Mouse (Mus musculus) midbrain, embryonic 11.5 days (tissue): Measurements from ENCODE around the gene Thy1. TPM values are rescaled to one million over a fixed set of nuclear protein-coding genes. Genes with fewer than 3 reads are reported as not detected.

ENCODE experiments used
- ATAC-seq: fragments of 200-750 bp; cut with Nextera tagmentation; 2 replicates; pipeline ENCODE4 v1.8.0; 2017; ENCODE audit warnings: moderate TSS enrichment, moderate library complexity; ENCODE audit not compliant: low FRiP score
- DNase-seq: peaks from one replicate; pipeline ENCODE4 v3.0.0; 2015; ENCODE audit warnings: low spot score; ENCODE audit errors: missing footprints
- H3K27ac ChIP-seq: fragments of 300-500 bp; sonication (generic); 2 replicates; pipeline ENCODE4 v1.5.1; 2014; ENCODE audit warnings: low read depth, low read length
- H3K27me3 ChIP-seq: fragments of 300-500 bp; sonication (generic); 2 replicates; pipeline ENCODE4 v1.6.1; 2014; ENCODE audit warnings: mild to moderate bottlenecking, low read length, moderate library complexity, mixed read lengths; ENCODE audit not compliant: control insufficient read depth, insufficient read depth
- H3K36me3 ChIP-seq: fragments of 300-500 bp; sonication (generic); 2 replicates; pipeline ENCODE4 v1.6.1; 2014; ENCODE audit warnings: mild to moderate bottlenecking, low read length, moderate library complexity, mixed read lengths; ENCODE audit not compliant: control insufficient read depth, insufficient read depth
- H3K4me1 ChIP-seq: fragments of 300-500 bp; sonication (generic); 2 replicates; pipeline ENCODE4 v1.6.1; 2014; ENCODE audit warnings: low read length; ENCODE audit not compliant: control insufficient read depth, insufficient read depth
- H3K4me2 ChIP-seq: fragments of 300-500 bp; sonication (generic); 2 replicates; pipeline ENCODE4 v1.6.1; 2014; ENCODE audit warnings: mild to moderate bottlenecking, moderate library complexity
- H3K4me3 ChIP-seq: fragments of 300-500 bp; sonication (generic); 2 replicates; pipeline ENCODE4 v1.5.1; 2014; ENCODE audit warnings: low read depth, low read length
- H3K9ac ChIP-seq: fragments of 300-500 bp; sonication (generic); 2 replicates; pipeline ENCODE4 v1.6.1; 2014; ENCODE audit warnings: low read length
- H3K9me3 ChIP-seq: fragments of 300-500 bp; sonication (generic); 2 replicates; pipeline ENCODE4 v1.6.1; 2016; ENCODE audit warnings: low read length; ENCODE audit not compliant: control insufficient read depth
- WGBS: fragments of 180-500 bp; shearing (Covaris S2); extraction: QIAGEN DNeasy Blood & Tissue Kit; methylation state at CpG from one replicate; pipeline ENCODE4 v1.1.7; 2014; 5-methylcytosine and 5-hydroxymethylcytosine counted together
- polyA plus RNA-seq: library from polyadenylated mRNA; unstranded; fragments of >200 nt; fragmentation: Nextera tagmentation; extraction: Ambion mirVana; gene quantifications from 2 replicates; pipeline ENCODE4 v1.2.1, GENCODE M21; 2014

Thy1 gene
- polyA plus RNA-seq, 1 experiment from 2014 or later: not detected

GRCm38 (mm10) chr9:44070844-44071231 is 27.7 kb downstream of the Thy1 start:
- 52% methylated on average over 8 of the region's 8 CpGs for WGBS
- no peak for ATAC-seq
- H3K4me2 ChIP-seq: no peak overlapping the region
- H3K27ac ChIP-seq: no peak overlapping the region
- H3K36me3 ChIP-seq: no peaks in the 10 kb centered on the region
- no peaks in the 10 kb centered on the region for H3K9me3 ChIP-seq
- H3K4me3 ChIP-seq: no peak overlapping the region
- DNase-seq: peak; percentile 85
- peaks cover 33% of the 10 kb centered on the region for H3K4me1 ChIP-seq
- H3K27me3 ChIP-seq: no peaks in the 10 kb centered on the region
- H3K9ac ChIP-seq: no peak overlapping the region

GRCm38 (mm10) chr9:44071914-44072598 is 28.9 kb downstream of the Thy1 start:
- 18% methylated on average over 11 of the region's 11 CpGs for WGBS
- H3K4me3 ChIP-seq: no peak overlapping the region
- peak overlapping the region; percentile 46; the same call in 1 of the 2 replicates for H3K9ac ChIP-seq

GRCm38 (mm10) chr9:44072599-44072915 is 29.4 kb downstream of the Thy1 start:
- Histone ChIP-seq H3K36me3 (no peaks in the 10 kb centered on the region), H3K27ac (peak overlapping the region; percentile 67), H3K27me3 (no peaks in the 10 kb centered on the region), H3K4me1 (peaks cover 29% of the 10 kb centered on the region), H3K9me3 (no peaks in the 10 kb centered on the region), H3K4me2 (peak overlapping the region; percentile 14), H3K4me3 (no peak overlapping the region), H3K9ac (peak overlapping the region; percentile 46; the same call in 1 of the 2 replicates)
- 20% methylated on average over 4 of the region's 4 CpGs for WGBS
- peak; percentile 91 for DNase-seq
- ATAC-seq: peak; percentile 68

More at GRCm38 (mm10) chr9:44071914-44072598, 28.9 kb downstream of the Thy1 start:
- H3K36me3 ChIP-seq: no peaks in the 10 kb centered on the region
- no peaks in the 10 kb centered on the region for H3K27me3 ChIP-seq
- peaks cover 33% of the 10 kb centered on the region for H3K4me1 ChIP-seq
- peak overlapping the region; percentile 67 for H3K27ac ChIP-seq
- peak; percentile 94 for DNase-seq
- H3K4me2 ChIP-seq: peak overlapping the region; percentile 14
- ATAC-seq: peak; percentile 80
- no peaks in the 10 kb centered on the region for H3K9me3 ChIP-seq

GRCm38 (mm10) chr9:44073115-44073514 is 29.9 kb downstream of the Thy1 start:
- no peak for ATAC-seq
- no peak overlapping the region for H3K4me3 ChIP-seq

GRCm38 (mm10) chr9:44074395-44075275 is 31.5 kb downstream of the Thy1 start:
- no peak for ATAC-seq
- Histone ChIP-seq H3K9me3 (no peaks in the 10 kb centered on the region), H3K4me2 (no peak overlapping the region), H3K9ac (no peak overlapping the region), H3K4me3 (no peak overlapping the region), H3K27ac (no peak overlapping the region), H3K4me1 (peaks cover 37% of the 10 kb centered on the region), H3K27me3 (no peaks in the 10 kb centered on the region), H3K36me3 (no peaks in the 10 kb centered on the region)
- WGBS: 56% methylated on average over 9 of the region's 9 CpGs
- DNase-seq: peak; percentile 81

More at GRCm38 (mm10) chr9:44073115-44073514, 29.9 kb downstream of the Thy1 start:
- WGBS: 52% methylated on average over 5 of the region's 5 CpGs
- H3K36me3 ChIP-seq: no peaks in the 10 kb centered on the region
- peak; percentile 91 for DNase-seq
- H3K4me2 ChIP-seq: peak overlapping the region; percentile 14; the same call in 1 of the 2 replicates
- no peaks in the 10 kb centered on the region for H3K9me3 ChIP-seq
- peak overlapping the region; percentile 4; the same call in 1 of the 2 replicates for H3K9ac ChIP-seq
- no peaks in the 10 kb centered on the region for H3K27me3 ChIP-seq
- peaks cover 29% of the 10 kb centered on the region for H3K4me1 ChIP-seq
- peak overlapping the region; percentile 45; the same call in 1 of the 2 replicates for H3K27ac ChIP-seq

- Histone ChIP-seq H3K36me3 (no peaks in the 10 kb centered on the region), H3K27ac (no peak overlapping the region), H3K4me1 (peaks cover 37% of the 10 kb centered on the region), H3K27me3 (no peaks in the 10 kb centered on the region), H3K4me3 (no peak overlapping the region), H3K9me3 (no peaks in the 10 kb centered on the region), H3K9ac (no peak overlapping the region), H3K4me2 (no peak overlapping the region)
- WGBS: 80% methylated on average over 24 of the region's 24 CpGs
- ATAC-seq (no peak), DNase-seq (peak; percentile 80)
Measured at GRCm38 (mm10) chr9:44075276-44075995, 32.3 kb downstream of the Thy1 start.

GRCm38 (mm10) chr9:44075996-44076763 is 33.0 kb downstream of the Thy1 start:
- no peak overlapping the region for H3K4me3 ChIP-seq
- DNase-seq (peak; percentile 78), ATAC-seq (no peak)
- no peaks in the 10 kb centered on the region for H3K27me3 ChIP-seq
- no peak overlapping the region for H3K4me2 ChIP-seq
- H3K4me1 ChIP-seq: peaks cover 31% of the 10 kb centered on the region
- 70% methylated on average over 16 of the region's 16 CpGs for WGBS
- H3K9me3 ChIP-seq: no peaks in the 10 kb centered on the region
- H3K9ac ChIP-seq: no peak overlapping the region
- no peaks in the 10 kb centered on the region for H3K36me3 ChIP-seq
- no peak overlapping the region for H3K27ac ChIP-seq

- H3K36me3 ChIP-seq: no peaks in the 10 kb centered on the region
- peaks cover 25% of the 10 kb centered on the region for H3K4me1 ChIP-seq
- peak; percentile 94 for DNase-seq
- H3K27me3 ChIP-seq: no peaks in the 10 kb centered on the region; the same call in 1 of the 2 replicates
- WGBS: 9% methylated on average over 5 of the region's 5 CpGs
- no peak overlapping the region for H3K9ac ChIP-seq
- H3K4me3 ChIP-seq: no peak overlapping the region
- no peak for ATAC-seq
- H3K27ac ChIP-seq: no peak overlapping the region
- no peaks in the 10 kb centered on the region for H3K9me3 ChIP-seq
- H3K4me2 ChIP-seq: no peak overlapping the region
Measured at GRCm38 (mm10) chr9:44076764-44077120, 33.6 kb downstream of the Thy1 start.
